Mouse (Mus musculus): Measurements from ENCODE around the gene Aqp7. TPM values are rescaled to one million over a fixed set of nuclear protein-coding genes. Genes with fewer than 3 reads are reported as not detected.

Aqp7 gene
- total and polyA plus RNA-seq, 3 experiments: 0.10 TPM; not detected in 2

- in situ Hi-C loops (cut with MboI; ENCODE audit: low pct_ligation_motif_present, low pct_unique_long_range_greater_than_20kb, low sequenced_read_pairs) (no loop called here), dilution Hi-C loops (cut with MboI; ENCODE audit: extremely low pct_ligation_motif_present, extremely low pct_unique_long_range_greater_than_20kb, low sequenced_read_pairs) (no loop called here)
- Histone ChIP-seq H3K9ac (ENCODE audit: insufficient read depth, low read depth) (no peak overlapping the region), H3K27me3 (replicated peaks) (peaks cover 37% of the 10 kb centered on the region), H3K27ac (ENCODE audit: insufficient read depth, low read depth) (no peak overlapping the region), H3K4me2 (ENCODE audit: insufficient read depth, low read depth, poor library complexity, severe bottlenecking) (no peak overlapping the region), H3K4me1 (ENCODE audit: control insufficient read depth in 1 of 2, insufficient read depth in 2 of 2) (no peaks in the 10 kb centered on the region), H3K4me3 (replicated peaks in 1 of 3; ENCODE audit: low read depth in 2 of 3, low read length in 2 of 3, poor library complexity in 1 of 3) (no peak overlapping the region), H3K9me3 (replicated peaks; ENCODE audit: low read length) (no peaks in the 10 kb centered on the region), H3K36me3 (replicated peaks in 1 of 2; ENCODE audit: control insufficient read depth in 1 of 2, insufficient read depth in 1 of 2, low read length in 1 of 2) (no peaks in the 10 kb centered on the region), H3K79me2 (replicated peaks; ENCODE audit: control insufficient read depth, extremely low read depth, insufficient read depth, poor library complexity, severe bottlenecking) (no peaks in the 10 kb centered on the region)
- DNase-seq (ENCODE audit: extremely low read depth): no peak
- no peak for TF ChIP-seq NRF1 (IDR thresholded peaks at IDR 0.05; ENCODE audit: low read depth, low read length)
- TF ChIP-seq UBTF (IDR thresholded peaks at IDR 0.05; ENCODE audit: low read depth, low read length): no peak
- TF ChIP-seq BHLHE40 (IDR thresholded peaks at IDR 0.05; ENCODE audit: low read depth, low read length): no peak
- TF ChIP-seq HCFC1 (IDR thresholded peaks at IDR 0.05; ENCODE audit: low read depth, low read length): no peak
- TF ChIP-seq ZNF384 (IDR thresholded peaks at IDR 0.05; ENCODE audit: low read depth, low read length): no peak
Observed at GRCm38 (mm10) chr4:41040983-41041382, 7.0 kb downstream of the Aqp7 start.

GRCm38 (mm10) chr4:41037942-41038341 is 10.0 kb downstream of the Aqp7 start:
- Histone ChIP-seq H3K4me2 (ENCODE audit: insufficient read depth, low read depth, poor library complexity, severe bottlenecking) (0 out of 2 replicates have a peak overlapping the region, but pooled peaks have one; percentile 7), H3K4me1 (ENCODE audit: control insufficient read depth in 1 of 2, insufficient read depth in 2 of 2) (no peaks in the 10 kb centered on the region), H3K27ac (ENCODE audit: insufficient read depth, low read depth) (no peak overlapping the region), H3K79me2 (replicated peaks; ENCODE audit: control insufficient read depth, extremely low read depth, insufficient read depth, poor library complexity, severe bottlenecking) (no peaks in the 10 kb centered on the region), H3K36me3 (replicated peaks in 1 of 2; ENCODE audit: control insufficient read depth in 1 of 2, insufficient read depth in 1 of 2, low read length in 1 of 2) (no peaks in the 10 kb centered on the region), H3K9me3 (replicated peaks; ENCODE audit: low read length) (no peaks in the 10 kb centered on the region), H3K4me3 (replicated peaks in 1 of 3; ENCODE audit: low read depth in 2 of 3, low read length in 2 of 3, poor library complexity in 1 of 3) (no peak overlapping the region), H3K27me3 (replicated peaks) (peaks cover 20% of the 10 kb centered on the region), H3K9ac (ENCODE audit: insufficient read depth, low read depth) (no peak overlapping the region)
- in situ Hi-C loops (cut with MboI; ENCODE audit: low pct_ligation_motif_present, low pct_unique_long_range_greater_than_20kb, low sequenced_read_pairs): no loop called here
- DNase-seq (ENCODE audit: extremely low read depth): no peak
- TF ChIP-seq POLR2A (IDR thresholded peaks at IDR 0.05; ENCODE audit: low read depth, low read length) (no peak), GABPA (IDR thresholded peaks at IDR 0.05; ENCODE audit: insufficient replicate concordance, low read depth, low read length) (no peak), JUN (IDR thresholded peaks at IDR 0.05; ENCODE audit: insufficient read depth, low read depth, low read length) (no peak)
- dilution Hi-C loops (cut with MboI; ENCODE audit: extremely low pct_ligation_motif_present, extremely low pct_unique_long_range_greater_than_20kb, low sequenced_read_pairs): no loop called here

DNA sequence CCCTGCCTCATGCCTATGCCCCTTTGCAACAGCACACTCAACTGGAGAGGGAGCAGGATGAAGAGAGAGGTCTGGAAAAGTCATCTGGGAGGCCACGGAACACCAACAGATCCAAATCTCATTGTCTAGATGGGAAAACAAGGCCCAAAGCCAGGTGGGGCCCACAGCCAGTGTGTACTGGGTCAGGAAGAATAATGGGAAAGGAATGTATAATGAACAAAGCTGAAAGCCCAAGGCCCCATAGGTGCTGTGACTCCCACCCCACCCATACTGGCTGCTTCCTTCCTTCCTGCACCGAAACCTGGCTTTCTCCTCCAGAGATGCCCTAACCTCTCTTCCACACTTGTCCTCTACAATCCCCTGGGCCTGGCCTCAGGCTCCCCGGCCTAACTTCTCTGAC is 16.7 kb downstream of the Aqp7 start:
- in situ Hi-C loops (cut with MboI; ENCODE audit: low pct_ligation_motif_present, low pct_unique_long_range_greater_than_20kb, low sequenced_read_pairs) (no loop called here), dilution Hi-C loops (cut with MboI; ENCODE audit: extremely low pct_ligation_motif_present, extremely low pct_unique_long_range_greater_than_20kb, low sequenced_read_pairs) (no loop called here)
- no peaks in the 10 kb centered on the region for H3K27me3 ChIP-seq (replicated peaks)
- no peak for DNase-seq (ENCODE audit: extremely low read depth)
- H3K4me2 ChIP-seq (ENCODE audit: insufficient read depth, low read depth, poor library complexity, severe bottlenecking): no peak overlapping the region
- no peaks in the 10 kb centered on the region for H3K9me3 ChIP-seq (replicated peaks; ENCODE audit: low read length)
- H3K4me1 ChIP-seq (ENCODE audit: control insufficient read depth in 1 of 2, insufficient read depth in 2 of 2): peaks cover 2 to 19% of the 10 kb centered on the region in 2 experiments
- peaks cover 9 to 49% of the 10 kb centered on the region in 2 experiments for H3K36me3 ChIP-seq (replicated peaks in 1 of 2; ENCODE audit: control insufficient read depth in 1 of 2, insufficient read depth in 1 of 2, low read length in 1 of 2)
- no peak overlapping the region for H3K9ac ChIP-seq (ENCODE audit: insufficient read depth, low read depth)
- no peaks in the 10 kb centered on the region for H3K79me2 ChIP-seq (replicated peaks; ENCODE audit: control insufficient read depth, extremely low read depth, insufficient read depth, poor library complexity, severe bottlenecking)
- H3K4me3 ChIP-seq (replicated peaks in 1 of 3; ENCODE audit: low read depth in 2 of 3, low read length in 2 of 3, poor library complexity in 1 of 3): no peak overlapping the region
- TF ChIP-seq MYC (IDR thresholded peaks at IDR 0.05; ENCODE audit: low read depth, low read length) (no peak), USF2 (conservative IDR thresholded peaks at IDR 0.05; ENCODE audit: low read depth, low read length) (no peak), ZC3H11A (IDR thresholded peaks at IDR 0.05; ENCODE audit: low read depth, low read length) (no peak), MEF2A (IDR thresholded peaks at IDR 0.05; ENCODE audit: borderline replicate concordance, low read depth, low read length) (no peak), CHD2 (IDR thresholded peaks at IDR 0.05; ENCODE audit: low read length) (no peak), ETS1 (conservative IDR thresholded peaks at IDR 0.05; ENCODE audit: low read depth, low read length) (no peak), SMC3 (IDR thresholded peaks at IDR 0.05; ENCODE audit: low read depth, low read length) (no peak), EP300 (IDR thresholded peaks at IDR 0.05; ENCODE audit: low read length) (no peak), RCOR1 (conservative IDR thresholded peaks at IDR 0.05; ENCODE audit: low read depth, low read length) (no peak), NRF1 (IDR thresholded peaks at IDR 0.05; ENCODE audit: low read depth, low read length) (no peak)
- no peak overlapping the region for H3K27ac ChIP-seq (ENCODE audit: insufficient read depth, low read depth)

Measured in CH12.LX (cell line).